Mouse (Mus musculus) kidney, adult 2 months (tissue): ENCODE measurements around the gene Rin1. TPM values are rescaled to one million over a fixed set of nuclear protein-coding genes. Genes with fewer than 3 reads are reported as not detected.

Experiments
- DNase-seq: peaks from one replicate; pipeline ENCODE4 v3.0.0; 2021
- H3K27ac ChIP-seq: fragments of 200-500 bp; 2 replicates; pipeline ENCODE4 v1.5.1; 2012; ENCODE audit warnings: low read depth, low read length, control low read depth, inconsistent platforms; ENCODE audit not compliant: insufficient read depth
- H3K27me3 ChIP-seq: fragments of 200-500 bp; replicated peaks from 2 replicates; pipeline ENCODE4 v1.6.1; 2012; ENCODE audit warnings: mild to moderate bottlenecking, moderate library complexity, low read length, inconsistent platforms; ENCODE audit not compliant: control insufficient read depth, insufficient read depth
- H3K36me3 ChIP-seq: fragments of 200-500 bp; 2 replicates; pipeline ENCODE4 v1.6.1; 2012; ENCODE audit warnings: mild to moderate bottlenecking, moderate library complexity, low read length, inconsistent platforms; ENCODE audit not compliant: control insufficient read depth, insufficient read depth
- H3K4me1 ChIP-seq: fragments of 200-500 bp; 2 replicates; pipeline ENCODE4 v1.6.1; 2011; ENCODE audit warnings: low read length; ENCODE audit not compliant: control insufficient read depth, insufficient read depth
- H3K4me3 ChIP-seq: fragments of 200-500 bp; 2 replicates; pipeline ENCODE4 v1.5.1; 2011; ENCODE audit warnings: mild to moderate bottlenecking, low read depth, low read length, control low read depth; ENCODE audit not compliant: insufficient read depth
- CTCF ChIP-seq: fragments of 200-500 bp; conservative IDR thresholded peaks from 2 replicates; pipeline ENCODE4 v1.5.1; 2011; ENCODE audit warnings: low read depth, mild to moderate bottlenecking, control low read depth, low read length, moderate library complexity, mixed read lengths; ENCODE audit not compliant: insufficient read depth, insufficient read length
- POLR2A ChIP-seq: fragments of 200-500 bp; IDR thresholded peaks from one replicate; pipeline ENCODE4 v1.6.1; 2011; ENCODE audit warnings: low read depth, low read length, control low read depth
- WGBS: fragments of 180-500 bp; shearing (Covaris S2); methylation state at CpG from one replicate; pipeline ENCODE4 v1.1.7; 2018; 5-methylcytosine and 5-hydroxymethylcytosine counted together
- polyA plus RNA-seq: library from polyadenylated mRNA; depleted of rRNA; stranded (reverse); fragments of >200 nt; gene quantifications from 2 replicates; pipeline ENCODE4 v1.2.3, GENCODE M21; 2012

Rin1 gene
- polyA plus RNA-seq, 1 experiment: 2.8 TPM

DNA sequence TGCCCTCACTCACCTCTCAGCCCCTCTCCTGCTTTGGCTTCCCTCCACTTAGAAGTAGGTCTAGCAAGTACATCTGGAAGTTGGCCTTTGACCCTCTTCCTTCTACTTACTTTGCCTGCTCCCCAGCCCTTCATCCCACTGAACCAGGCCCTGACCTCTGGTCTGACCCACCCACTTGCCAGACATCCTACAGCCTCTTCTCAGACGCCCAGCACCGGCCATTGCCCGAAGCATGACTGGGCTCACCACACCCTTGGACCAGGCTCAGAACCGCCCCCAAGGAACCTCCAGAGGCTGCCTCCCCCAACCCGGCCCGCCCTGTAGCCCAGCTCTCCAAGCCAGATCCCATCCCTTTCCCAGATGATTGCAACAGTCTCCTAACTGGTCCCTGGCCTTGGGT is 12.2 kb downstream of the Rin1 start:
- DNase-seq: no peak

DNA sequence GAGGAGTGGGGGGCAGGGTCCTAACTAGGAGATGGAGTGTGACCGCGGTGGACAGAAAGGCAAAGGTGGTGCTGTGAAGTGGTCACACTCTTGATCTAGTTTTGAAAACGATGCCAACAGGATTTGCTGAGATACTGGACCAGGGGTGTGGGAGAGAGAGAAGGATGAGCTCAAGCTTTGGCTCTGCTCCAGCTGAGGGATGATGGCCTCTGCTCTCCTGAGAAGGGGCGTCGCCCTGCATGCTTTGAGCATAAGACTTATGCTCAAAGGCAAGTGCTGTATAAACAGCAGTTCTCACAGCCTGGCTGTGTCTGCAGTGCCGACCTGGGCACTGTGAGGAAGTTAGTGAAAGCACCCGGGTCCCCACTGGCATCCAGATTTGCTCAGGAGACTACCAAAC is 14.8 kb downstream of the Rin1 start:
- no peak overlapping the region for H3K27ac ChIP-seq
- no peak for TF ChIP-seq CTCF
- TF ChIP-seq POLR2A: no peak
- H3K4me1 ChIP-seq: no peaks in the 10 kb centered on the region; the same call in 1 of the 2 replicates
- H3K4me3 ChIP-seq: no peak overlapping the region
- DNase-seq: no peak
- 47% methylated on average over 7 of the region's 7 CpGs for WGBS
- H3K36me3 ChIP-seq: no peaks in the 10 kb centered on the region
- no peaks in the 10 kb centered on the region for H3K27me3 ChIP-seq

More for the DNA sequence above, 12.2 kb downstream of the Rin1 start:
- WGBS: 64% methylated on average over 6 of the region's 6 CpGs
- no peak overlapping the region for H3K4me3 ChIP-seq
- no peaks in the 10 kb centered on the region for H3K36me3 ChIP-seq
- no peaks in the 10 kb centered on the region for H3K27me3 ChIP-seq
- H3K27ac ChIP-seq: no peak overlapping the region
- no peak for TF ChIP-seq CTCF
- TF ChIP-seq POLR2A: no peak
- no peaks in the 10 kb centered on the region; the same call in 1 of the 2 replicates for H3K4me1 ChIP-seq

DNA sequence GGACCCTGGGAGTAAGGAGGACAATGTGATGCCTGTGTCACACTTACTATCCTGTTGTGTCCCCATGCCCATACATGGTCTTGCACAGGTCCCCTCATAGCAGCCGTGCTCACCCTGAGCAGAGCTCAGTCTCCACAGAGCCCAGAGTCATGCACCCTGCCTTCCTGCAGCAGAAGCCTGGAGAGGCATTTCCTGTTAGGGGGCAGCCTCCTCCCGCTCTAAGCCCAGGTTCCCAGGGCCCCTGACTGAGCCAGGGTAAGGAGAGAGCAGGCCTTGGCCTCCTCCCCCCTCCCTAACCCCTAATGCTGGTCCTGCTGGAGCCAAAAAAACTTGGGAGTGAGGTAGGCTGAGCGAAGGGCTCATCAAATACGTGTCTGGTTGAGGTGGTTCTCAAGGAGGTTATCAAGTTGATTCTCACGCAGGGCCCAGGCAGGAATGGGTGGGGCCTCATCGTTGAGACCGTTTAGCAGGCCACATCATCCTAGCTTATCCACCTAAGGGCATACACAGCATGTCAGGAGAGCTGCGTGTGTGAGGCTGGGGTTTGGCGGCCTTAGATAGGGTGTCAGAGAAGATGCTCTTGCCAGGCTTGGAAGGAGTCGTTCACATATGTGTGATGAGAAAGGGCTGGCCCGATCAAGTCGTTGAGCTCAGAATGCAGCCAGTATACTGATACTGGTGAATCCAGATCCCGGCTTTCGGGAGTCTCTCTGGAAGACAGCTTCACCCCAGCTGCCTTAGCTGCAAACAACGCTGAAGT is 16.9 kb downstream of the Rin1 start:
- no peak for TF ChIP-seq POLR2A
- no peak for TF ChIP-seq CTCF
- 22% methylated on average over 15 of the region's 15 CpGs for WGBS
- H3K4me3 ChIP-seq: peak overlapping the region; percentile 6; the same call in 1 of the 2 replicates
- peak; percentile 21 for DNase-seq
- H3K27me3 ChIP-seq: no peaks in the 10 kb centered on the region
- H3K4me1 ChIP-seq: no peaks in the 10 kb centered on the region; the same call in 1 of the 2 replicates
- H3K36me3 ChIP-seq: no peaks in the 10 kb centered on the region
- H3K27ac ChIP-seq: peak overlapping the region; percentile 9; the same call in 1 of the 2 replicates

DNA sequence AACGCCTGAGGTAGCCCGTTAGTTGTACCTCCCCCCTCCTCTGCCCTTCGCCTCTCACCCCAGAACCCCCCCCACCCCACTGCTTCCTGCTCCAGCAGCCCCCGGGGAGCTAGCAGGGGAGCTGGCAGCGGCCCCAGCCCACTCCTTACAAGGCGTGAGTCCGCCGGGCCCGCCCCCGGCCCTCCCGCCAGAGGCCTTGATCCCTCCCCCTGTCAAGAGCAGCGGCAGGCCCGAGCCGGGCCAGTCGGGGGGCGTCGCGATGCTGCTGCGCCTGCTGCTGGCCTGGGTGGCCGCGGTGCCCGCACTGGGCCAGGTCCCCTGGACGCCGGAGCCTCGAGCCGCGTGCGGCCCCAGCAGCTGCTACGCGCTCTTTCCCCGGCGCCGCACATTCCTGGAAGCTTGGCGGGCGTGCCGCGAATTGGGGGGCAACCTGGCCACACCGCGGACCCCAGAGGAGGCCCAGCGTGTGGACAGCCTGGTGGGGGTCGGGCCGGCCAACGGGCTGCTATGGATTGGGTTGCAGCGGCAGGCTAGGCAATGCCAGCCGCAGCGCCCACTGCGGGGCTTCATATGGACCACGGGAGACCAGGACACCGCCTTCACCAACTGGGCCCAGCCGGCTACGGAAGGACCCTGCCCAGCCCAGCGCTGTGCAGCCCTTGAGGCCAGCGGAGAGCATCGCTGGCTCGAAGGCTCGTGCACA is 17.7 kb downstream of the Rin1 start, which contains the start of gene Cd248:
TSS of gene Cd248 (plus strand) at position 212 of the 703 bp plus-strand sequence.
- Histone ChIP-seq H3K4me1 (no peaks in the 10 kb centered on the region; the same call in 1 of the 2 replicates), H3K4me3 (peak within 1 kb of the TSS; percentile 40), H3K36me3 (no peaks in the 10 kb centered on the region), H3K27ac (peak within 1 kb of the TSS; percentile 9; the same call in 1 of the 2 replicates), H3K27me3 (no peaks in the 10 kb centered on the region)
- TF ChIP-seq CTCF (no peak), POLR2A (no peak)
- peak; percentile 77 for DNase-seq
- under 1% methylated on average over 56 of the region's 56 CpGs for WGBS

DNA sequence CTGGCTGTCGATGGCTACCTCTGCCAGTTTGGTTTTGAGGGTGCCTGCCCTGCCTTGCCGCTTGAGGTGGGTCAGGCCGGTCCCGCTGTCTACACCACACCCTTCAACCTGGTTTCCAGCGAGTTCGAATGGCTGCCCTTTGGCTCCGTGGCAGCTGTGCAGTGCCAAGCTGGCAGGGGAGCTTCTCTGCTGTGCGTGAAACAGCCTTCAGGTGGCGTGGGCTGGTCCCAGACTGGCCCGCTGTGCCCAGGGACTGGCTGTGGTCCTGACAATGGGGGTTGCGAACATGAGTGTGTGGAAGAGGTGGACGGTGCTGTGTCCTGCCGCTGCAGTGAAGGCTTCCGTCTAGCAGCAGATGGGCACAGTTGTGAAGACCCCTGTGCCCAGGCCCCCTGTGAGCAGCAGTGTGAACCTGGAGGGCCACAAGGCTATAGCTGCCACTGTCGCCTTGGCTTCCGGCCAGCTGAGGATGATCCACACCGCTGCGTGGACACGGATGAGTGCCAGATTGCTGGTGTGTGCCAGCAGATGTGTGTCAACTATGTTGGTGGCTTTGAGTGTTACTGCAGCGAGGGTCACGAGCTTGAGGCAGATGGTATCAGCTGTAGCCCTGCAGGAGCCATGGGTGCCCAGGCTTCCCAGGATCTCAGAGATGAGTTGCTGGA is 18.4 kb downstream of the Rin1 start:
- no peak overlapping the region for H3K27ac ChIP-seq
- peak overlapping the region; percentile 40 for H3K4me3 ChIP-seq
- peak; percentile 25 for DNase-seq
- no peaks in the 10 kb centered on the region for H3K36me3 ChIP-seq
- H3K4me1 ChIP-seq: no peaks in the 10 kb centered on the region; the same call in 1 of the 2 replicates
- WGBS: 31% methylated on average over 21 of the region's 21 CpGs
- TF ChIP-seq CTCF: no peak
- no peak for TF ChIP-seq POLR2A
- no peaks in the 10 kb centered on the region for H3K27me3 ChIP-seq

DNA sequence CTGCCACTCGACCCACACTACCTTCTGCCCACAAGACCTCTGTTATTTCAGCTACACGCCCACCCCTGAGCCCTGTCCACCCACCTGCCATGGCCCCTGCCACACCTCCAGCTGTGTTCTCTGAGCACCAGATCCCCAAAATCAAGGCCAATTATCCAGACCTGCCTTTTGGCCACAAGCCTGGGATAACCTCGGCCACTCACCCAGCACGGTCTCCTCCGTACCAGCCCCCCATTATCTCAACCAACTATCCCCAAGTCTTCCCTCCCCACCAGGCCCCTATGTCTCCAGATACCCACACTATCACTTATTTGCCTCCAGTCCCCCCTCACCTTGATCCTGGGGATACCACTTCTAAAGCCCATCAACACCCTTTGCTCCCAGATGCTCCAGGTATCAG is 19.2 kb downstream of the Rin1 start:
- H3K4me3 ChIP-seq: no peak overlapping the region
- 83% methylated on average over 5 of the region's 5 CpGs for WGBS
- no peaks in the 10 kb centered on the region for H3K36me3 ChIP-seq
- H3K4me1 ChIP-seq: no peaks in the 10 kb centered on the region; the same call in 1 of the 2 replicates
- DNase-seq: no peak
- TF ChIP-seq POLR2A: no peak
- no peak for TF ChIP-seq CTCF
- no peaks in the 10 kb centered on the region for H3K27me3 ChIP-seq
- no peak overlapping the region for H3K27ac ChIP-seq
